Mouse (Mus musculus): Measurements from ENCODE around the gene Syna.

DNA sequence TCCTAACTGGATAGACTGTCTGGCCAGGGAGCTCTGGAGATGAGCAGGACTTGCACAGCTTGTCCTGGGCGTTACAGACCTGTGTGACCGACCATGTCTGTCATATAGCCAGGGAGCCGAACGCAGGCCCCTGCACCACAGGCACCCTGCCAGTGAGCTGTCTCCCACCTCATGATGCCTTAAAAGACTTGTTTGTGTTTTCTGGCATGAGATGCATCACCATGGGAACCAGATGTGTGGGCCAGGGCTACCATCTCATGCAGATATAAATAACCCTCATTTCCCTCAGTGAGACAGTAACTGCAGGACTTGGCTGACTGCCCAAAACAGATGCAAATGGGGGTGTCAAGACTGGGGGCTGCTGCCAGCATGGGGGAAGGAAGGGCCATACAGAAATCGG, 47.9 kb downstream of the Syna start:
- no peak for TF ChIP-seq CTCF (conservative IDR thresholded peaks at IDR 0.05; ENCODE audit: low read length)
- TF ChIP-seq NANOG (IDR thresholded peaks at IDR 0.05; ENCODE audit: borderline replicate concordance, low read length): no peak

All from E14TG2a.4 (cell line).